Mouse (Mus musculus) gastrocnemius, postnatal 14 days (tissue): ENCODE measurements at regions not wholly inside any gene's neighbourhood (a gene's known extent, or its start where the extent isn't known, plus 50 kb on each side); places are given as distances from the start of the nearest gene placed in this dataset.
A peak's percentile ranks its signal among the peaks of the same experiment; 100 is the strongest.

Experiments used
- DNase-seq: peaks from one replicate; pipeline ENCODE4 v3.0.0; 2021; ENCODE audit warnings: mixed read lengths
- intact Hi-C: fragments of 180-260 bp; cut with DNase I; formaldehyde crosslinking; loops from one replicate; pipeline ENCODE4 v1.15.1; 2025; ENCODE audit warnings: low total_unique reads

DNA sequence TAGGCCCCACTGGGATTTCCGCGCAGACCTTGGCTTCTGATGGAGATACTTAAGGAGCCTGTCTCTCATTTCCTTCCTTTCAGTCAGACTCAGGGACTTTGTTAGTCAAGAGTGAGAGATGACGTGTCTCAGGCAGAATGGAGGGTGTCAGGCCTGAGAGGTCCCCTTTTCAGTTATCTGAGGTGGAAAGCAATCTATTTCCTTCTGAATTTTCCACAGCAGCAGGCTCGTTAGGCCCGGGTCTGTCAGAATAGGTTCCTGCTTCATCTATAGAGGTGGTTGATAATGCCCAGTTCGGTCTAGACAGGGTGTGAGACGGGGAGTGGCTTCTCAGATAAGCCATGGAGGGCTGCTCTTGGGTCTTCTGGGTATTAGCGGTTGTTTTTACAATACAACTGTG is 68.8 kb upstream of the Tut7 start:
- intact Hi-C loops = loop anchor here (10.0 kb wide), 2 partner anchors 283 to 573 kb away; partner anchors contain the start of gene Gas1
- DNase-seq = no peak

GRCm38 (mm10) chr13:59889468-59890117 is 66.6 kb upstream of the Tut7 start:
- intact Hi-C loops = loop anchor here (10.0 kb wide), 2 partner anchors 285 to 575 kb away; partner anchors contain the start of gene Gas1
- DNase-seq = peak; percentile 47

DNA sequence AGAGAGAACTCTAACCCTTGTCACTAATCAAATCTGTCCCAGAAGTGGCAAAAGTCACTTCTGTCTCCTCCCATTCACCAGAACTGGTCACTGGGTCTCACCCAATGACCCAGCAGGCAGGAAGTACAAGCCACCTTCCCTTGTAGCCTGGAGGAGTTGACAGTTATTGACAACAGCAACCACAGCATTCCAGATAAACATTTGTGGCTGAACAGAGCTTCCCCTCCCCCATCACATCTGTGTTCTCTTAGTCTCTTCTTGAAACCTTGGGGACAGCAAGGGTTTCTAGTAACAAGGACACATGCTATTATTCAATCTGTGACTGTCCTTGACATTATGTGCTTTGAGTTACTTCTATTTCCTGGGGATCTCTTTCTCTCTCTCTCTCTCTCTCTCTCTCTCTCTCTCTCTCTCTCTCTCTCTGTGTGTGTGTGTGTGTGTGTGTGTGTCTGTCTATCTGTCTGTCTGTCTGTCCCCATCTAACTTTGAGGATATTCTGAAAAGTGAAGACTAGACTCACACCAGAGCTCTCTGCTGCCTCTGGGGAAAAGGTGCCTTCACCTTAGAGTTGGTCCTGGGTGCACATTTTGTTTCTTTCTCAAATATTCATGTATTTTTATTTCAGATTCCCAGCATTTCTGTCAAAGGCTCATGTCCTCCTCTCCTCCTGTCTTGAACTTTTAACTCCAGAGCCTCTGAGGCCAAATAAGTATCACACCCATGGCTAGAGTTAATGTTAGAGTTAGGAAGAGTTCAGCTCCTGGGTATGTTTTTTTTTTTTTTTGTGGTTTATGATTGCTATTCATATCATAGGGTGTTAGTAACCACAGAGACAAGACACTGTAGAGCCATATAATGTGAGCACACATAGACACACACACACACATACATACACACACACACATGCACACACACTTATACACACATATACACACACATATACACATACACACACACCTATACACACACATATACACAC is 65.4 kb upstream of the Tut7 start:
- no peak for DNase-seq
- intact Hi-C loops = no loop called here

DNA sequence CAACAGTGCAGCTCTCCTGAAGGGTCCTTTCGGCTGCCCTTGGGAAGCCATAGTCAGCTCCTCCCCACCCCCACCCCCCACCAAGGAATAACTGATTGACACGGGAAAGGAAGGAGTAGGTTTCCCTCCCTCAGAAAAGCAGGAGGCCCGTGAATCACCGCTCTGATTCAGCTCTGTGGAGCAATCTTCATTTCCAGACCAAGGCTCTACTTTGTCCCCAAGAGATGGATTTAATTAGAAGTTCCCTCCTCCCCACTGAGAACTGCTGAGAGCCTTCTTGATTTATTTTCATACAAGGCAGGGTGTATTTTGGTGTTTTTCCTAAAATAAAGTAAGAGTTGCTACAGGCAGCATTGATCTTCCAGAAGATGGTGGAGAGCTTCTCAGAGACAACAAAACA is 64.4 kb upstream of the Tut7 start:
- intact Hi-C loops = no loop called here

GRCm38 (mm10) chr13:59886572-59886971 is 63.6 kb upstream of the Tut7 start:
- no peak for DNase-seq
- intact Hi-C loops = no loop called here

More for the DNA sequence above, 64.4 kb upstream of the Tut7 start:
- DNase-seq = no peak

- DNase-seq = no peak
- intact Hi-C loops = no loop called here
Observed at GRCm38 (mm10) chr13:59881989-59882784, 59.2 kb upstream of the Tut7 start.

GRCm38 (mm10) chr13:59880055-59880454 is 57.1 kb upstream of the Tut7 start:
- DNase-seq = no peak
- intact Hi-C loops = no loop called here

DNA sequence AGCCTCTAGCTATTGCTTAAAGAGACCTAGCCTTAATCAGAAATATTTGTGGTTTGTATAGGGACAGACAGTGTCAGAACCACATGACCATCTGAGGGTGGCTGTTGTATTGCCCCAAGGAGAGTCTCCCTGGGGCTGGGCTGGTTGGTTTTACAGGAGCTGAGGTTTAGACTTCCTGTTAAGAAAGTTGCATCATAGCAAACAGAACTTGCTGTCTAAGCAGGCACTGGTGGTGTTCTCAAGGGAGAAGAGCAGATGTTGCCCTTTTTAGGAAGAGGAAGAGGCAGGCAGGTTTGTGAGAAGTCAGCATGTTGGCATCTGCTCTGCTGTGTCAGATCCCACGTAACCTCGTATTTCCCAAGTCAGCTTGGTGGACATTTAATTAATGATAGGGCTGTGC is 52.7 kb upstream of the Tut7 start:
- no peak for DNase-seq
- intact Hi-C loops = no loop called here

- DNase-seq = no peak
Observed at GRCm38 (mm10) chr13:59874137-59874931, 51.4 kb upstream of the Tut7 start.

More at GRCm38 (mm10) chr13:59874137-59874931, 51.4 kb upstream of the Tut7 start:
- intact Hi-C loops = no loop called here
